Mouse (Mus musculus): Measurements from ENCODE around the gene Dntt.

DNA sequence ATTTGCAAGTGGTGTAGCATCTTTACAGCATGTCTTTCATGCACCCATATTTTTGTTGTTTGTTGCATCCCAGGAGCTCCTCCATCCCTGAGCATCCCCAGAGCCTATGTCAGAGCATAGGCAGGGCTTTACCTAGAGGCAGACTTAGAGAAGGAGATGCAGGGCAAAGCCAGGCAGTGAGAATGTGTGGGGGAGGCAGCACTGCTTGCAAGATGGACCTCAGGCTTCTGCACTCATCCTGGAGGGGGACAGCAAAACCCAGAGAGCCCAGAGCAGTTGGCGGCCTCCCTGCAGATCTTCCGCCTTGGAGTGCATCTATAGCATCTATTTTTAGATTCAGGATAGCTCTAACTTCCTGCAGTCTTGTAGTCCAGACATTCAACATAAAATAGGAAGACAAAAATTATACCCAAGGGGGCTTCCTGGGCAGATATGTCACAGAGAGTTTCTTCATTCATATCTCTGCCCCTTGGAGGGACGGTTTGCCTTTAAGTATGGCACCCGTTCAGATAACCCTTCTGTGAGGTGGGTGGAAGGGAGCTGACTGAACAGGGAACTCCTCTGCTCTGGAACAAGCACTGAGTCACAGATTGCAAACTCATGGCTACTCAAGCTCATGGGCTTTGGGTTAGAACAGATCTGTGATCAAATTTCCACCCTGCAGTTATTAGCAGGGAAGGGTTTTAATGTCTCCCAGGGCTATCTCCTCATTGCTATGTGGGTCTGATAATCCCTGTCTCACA, 6.9 kb downstream of the Dntt start:
- TF ChIP-seq POLR2A (IDR thresholded peaks at IDR 0.05; ENCODE audit: extremely low read depth, insufficient read depth, low read length) (no peak), CTCF (IDR thresholded peaks at IDR 0.05; ENCODE audit: extremely low read depth, insufficient read depth, low read length) (no peak)

Data from cortical plate, adult 2 months (tissue).